Mouse (Mus musculus) thymus, adult 2 months (tissue): ENCODE measurements around the gene Gsdma.

Experiments used
- CTCF ChIP-seq: fragments of 200-500 bp; IDR thresholded peaks from 2 replicates; pipeline ENCODE4 v1.5.1; 2012; ENCODE audit warnings: mild to moderate bottlenecking, control low read depth, low read length, moderate library complexity, borderline replicate concordance; ENCODE audit not compliant: control insufficient read depth, poor library complexity, insufficient read depth; ENCODE audit errors: extremely low read depth
- POLR2A ChIP-seq: fragments of 200-500 bp; IDR thresholded peaks from 2 replicates; pipeline ENCODE4 v1.6.1; 2012; ENCODE audit warnings: mild to moderate bottlenecking, low read length, control low read depth, moderate library complexity; ENCODE audit not compliant: control insufficient read depth, poor library complexity, insufficient read depth; ENCODE audit errors: extremely low read depth

DNA sequence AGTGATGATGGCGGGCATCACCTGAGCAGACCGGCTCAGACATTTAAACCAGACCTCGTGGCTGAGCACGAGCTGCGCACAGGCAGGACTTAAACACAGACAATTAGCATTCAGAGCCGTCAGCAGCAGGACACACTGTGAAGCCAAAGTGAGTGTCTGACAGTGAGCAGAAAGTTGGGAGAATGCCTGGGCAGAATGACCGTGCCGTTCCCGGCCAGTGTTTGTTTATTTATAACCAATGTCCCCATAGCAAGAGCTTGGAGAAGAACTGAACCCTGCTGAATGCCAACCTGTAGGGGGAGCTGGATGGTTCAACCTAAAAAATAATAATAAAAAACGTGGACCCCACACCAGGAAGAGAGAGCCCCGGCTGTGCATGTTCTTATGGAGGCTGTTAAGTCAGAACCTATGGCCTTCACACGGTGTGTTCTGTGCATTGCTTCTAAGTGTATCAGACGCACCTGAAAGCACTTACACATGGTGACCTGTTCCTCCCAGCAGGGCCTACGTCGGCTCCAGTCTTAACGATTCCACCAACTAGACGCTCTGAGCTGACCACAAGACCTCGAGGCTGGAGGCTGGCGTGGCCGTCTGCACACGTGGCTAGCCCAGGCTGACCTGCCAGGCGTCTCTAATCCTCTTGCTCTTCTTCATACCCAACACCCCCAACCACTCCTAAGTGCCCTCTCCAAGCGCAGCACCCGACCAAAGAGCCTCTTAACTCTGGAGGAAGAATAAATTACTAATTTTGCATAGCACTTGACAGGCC lies 57.5 kb downstream of the Gsdma start:
- TF ChIP-seq CTCF: no peak
- no peak for TF ChIP-seq POLR2A
